Mouse (Mus musculus): ENCODE results near the gene Rab3gap1.

The Rab3gap1 gene

GRCm38 (mm10) chr1:127868300-127869261 lies at the start of gene Rab3gap1:
TSS of gene Rab3gap1 (plus strand) at chr1:127868773.
- peak; percentile 96 for DNase-seq (ENCODE audit: low read depth)

- DNase-seq (ENCODE audit: low read depth), result peak; percentile 88
These were observed 41.2 kb upstream of the Rab3gap1 start for GRCm38 (mm10) chr1:127827325-127827724.

- DNase-seq (ENCODE audit: low read depth), result no peak
These were observed 38.2 kb upstream of the Rab3gap1 start for GRCm38 (mm10) chr1:127830215-127830921.

GRCm38 (mm10) chr1:127833714-127834113 lies 34.9 kb upstream of the Rab3gap1 start:
- DNase-seq (ENCODE audit: low read depth), result peak; percentile 50

- no peak for DNase-seq (ENCODE audit: low read depth)
These were observed 34.4 kb upstream of the Rab3gap1 start for GRCm38 (mm10) chr1:127834202-127834601.

GRCm38 (mm10) chr1:127836619-127837018 lies 32.0 kb upstream of the Rab3gap1 start:
- DNase-seq (ENCODE audit: low read depth), result no peak

GRCm38 (mm10) chr1:127838602-127839001 lies 30.0 kb upstream of the Rab3gap1 start:
- DNase-seq (ENCODE audit: low read depth), result peak; percentile 33

GRCm38 (mm10) chr1:127845472-127845871 lies 23.1 kb upstream of the Rab3gap1 start:
- no peak for DNase-seq (ENCODE audit: low read depth)

- DNase-seq (ENCODE audit: low read depth), result peak; percentile 96
These were observed 18.4 kb upstream of the Rab3gap1 start for GRCm38 (mm10) chr1:127850075-127850610.

- peak; percentile 19 for DNase-seq (ENCODE audit: low read depth)
These were observed 13.9 kb upstream of the Rab3gap1 start, which contains the start of gene Map3k19 for GRCm38 (mm10) chr1:127854486-127855222. TSS of gene Map3k19 (minus strand) at chr1:127855031.

- peak; percentile 20 for DNase-seq (ENCODE audit: low read depth)
These were observed 9.5 kb upstream of the Rab3gap1 start for GRCm38 (mm10) chr1:127858945-127859648.

GRCm38 (mm10) chr1:127859799-127860400 lies 8.7 kb upstream of the Rab3gap1 start:
- DNase-seq (ENCODE audit: low read depth), result peak; percentile 64

GRCm38 (mm10) chr1:127860492-127860891 lies 8.1 kb upstream of the Rab3gap1 start:
- DNase-seq (ENCODE audit: low read depth), result peak; percentile 75

GRCm38 (mm10) chr1:127861900-127862299 lies 6.7 kb upstream of the Rab3gap1 start:
- DNase-seq (ENCODE audit: low read depth), result no peak

GRCm38 (mm10) chr1:127863806-127864205 lies 4.8 kb upstream of the Rab3gap1 start:
- no peak for DNase-seq (ENCODE audit: low read depth)

GRCm38 (mm10) chr1:127869276-127869675 lies 703 bp downstream of the Rab3gap1 start:
- peak; percentile 78 for DNase-seq (ENCODE audit: low read depth)

- no peak for DNase-seq (ENCODE audit: low read depth)
These were observed 30.8 kb downstream of the Rab3gap1 start for GRCm38 (mm10) chr1:127899401-127899800.

GRCm38 (mm10) chr1:127904774-127905385 lies 36.3 kb downstream of the Rab3gap1 start:
- DNase-seq (ENCODE audit: low read depth), result no peak

- DNase-seq (ENCODE audit: low read depth), result no peak
These were observed 44.5 kb downstream of the Rab3gap1 start for GRCm38 (mm10) chr1:127913116-127913515.

GRCm38 (mm10) chr1:127915316-127915715 lies 46.7 kb downstream of the Rab3gap1 start:
- DNase-seq (ENCODE audit: low read depth), result no peak

Measured in NIH3T3 (cell line).